Mouse (Mus musculus): ENCODE data around the gene Rnaseh1. TPM values are rescaled to one million over a fixed set of nuclear protein-coding genes. Genes with fewer than 3 reads are reported as not detected.
A peak's percentile ranks its signal among the peaks of the same experiment; 100 is the strongest.

Rnaseh1 gene
- 1 to 10 TPM; 6.3 to 6.9 TPM for total RNA-seq (2021)

DNA sequence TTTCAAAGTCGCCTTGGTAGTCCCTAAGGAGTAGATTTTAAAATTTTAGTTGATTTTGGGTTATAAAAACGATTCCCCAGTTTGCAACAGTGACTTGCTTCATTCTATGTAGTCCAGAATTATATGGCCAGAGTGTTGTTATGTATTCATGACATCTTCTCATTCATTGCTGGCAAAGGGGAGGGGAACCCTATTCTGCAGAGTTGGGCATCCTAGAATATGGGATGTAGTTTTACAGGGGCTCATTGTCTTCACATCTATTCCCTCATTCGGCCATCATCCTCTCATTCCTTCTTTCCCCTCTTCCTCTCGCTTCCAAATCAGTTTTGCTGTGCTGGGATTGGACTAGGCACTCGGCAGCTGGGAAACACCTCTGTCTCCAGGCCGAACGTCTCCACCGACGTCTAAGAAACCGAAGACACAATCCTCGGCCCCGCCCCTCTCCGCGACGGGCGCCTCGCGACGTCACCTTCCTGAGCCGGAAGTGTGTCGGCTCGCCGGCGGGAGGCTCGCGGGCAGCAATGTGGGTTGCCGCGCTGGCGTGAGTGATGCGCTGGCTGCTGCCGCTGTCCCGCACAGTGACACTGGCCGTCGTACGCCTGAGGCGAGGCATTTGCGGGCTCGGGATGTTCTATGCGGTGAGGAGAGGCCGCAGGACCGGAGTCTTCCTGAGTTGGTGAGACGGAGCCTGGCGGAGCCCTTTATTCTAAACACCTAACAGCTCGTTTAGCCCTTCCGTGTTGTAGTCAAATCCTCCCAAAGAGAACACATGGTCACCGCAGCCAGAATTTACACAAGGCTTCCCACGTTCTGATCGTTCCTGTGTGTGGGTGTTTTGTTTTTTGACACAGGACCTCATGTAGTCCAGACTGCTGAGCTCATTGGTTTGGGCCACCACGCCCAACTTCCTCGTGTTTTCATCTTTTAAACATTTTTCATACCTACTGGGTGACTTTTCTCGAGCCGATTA is at the start of gene Rnaseh1:
TSS of gene Rnaseh1 (plus strand) at position 462 of the 970 bp plus-strand sequence.
- DNase-seq: peak; percentile 90 to 91
- intact Hi-C loops (cut with DNase I): loop anchor here (1.0 kb wide), 1 partner anchor 13 kb away; no protein-coding TSS in a partner anchor

- peak; percentile 33 to 38 for DNase-seq
- intact Hi-C loops (cut with DNase I): no loop called here
These were observed 47.1 kb upstream of the Rnaseh1 start for GRCm38 (mm10) chr12:28602259-28602658.

DNA sequence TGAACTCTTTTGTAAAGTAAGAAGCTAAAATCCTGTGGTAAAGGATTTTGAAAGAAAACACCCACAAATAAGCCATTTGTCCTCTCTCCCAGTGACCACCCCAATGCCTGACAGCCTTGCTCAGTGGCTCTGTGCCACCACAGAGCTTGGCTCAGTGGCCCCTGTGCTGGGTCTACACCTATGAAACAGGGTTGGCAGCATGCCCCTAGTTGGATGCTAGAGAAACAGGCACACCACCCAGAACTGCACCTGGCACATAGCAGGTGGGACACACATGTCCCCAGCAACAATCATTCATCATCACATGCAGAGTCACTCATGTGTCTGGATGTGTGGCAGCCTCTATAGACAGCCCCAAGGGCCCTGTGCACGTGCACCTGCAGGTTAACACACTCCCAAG is 45.9 kb upstream of the Rnaseh1 start:
- intact Hi-C loops (cut with DNase I): no loop called here
- DNase-seq: no peak

- intact Hi-C loops (cut with DNase I): no loop called here
- no peak for DNase-seq
These were observed 41.7 kb upstream of the Rnaseh1 start for GRCm38 (mm10) chr12:28607546-28608305.

DNA sequence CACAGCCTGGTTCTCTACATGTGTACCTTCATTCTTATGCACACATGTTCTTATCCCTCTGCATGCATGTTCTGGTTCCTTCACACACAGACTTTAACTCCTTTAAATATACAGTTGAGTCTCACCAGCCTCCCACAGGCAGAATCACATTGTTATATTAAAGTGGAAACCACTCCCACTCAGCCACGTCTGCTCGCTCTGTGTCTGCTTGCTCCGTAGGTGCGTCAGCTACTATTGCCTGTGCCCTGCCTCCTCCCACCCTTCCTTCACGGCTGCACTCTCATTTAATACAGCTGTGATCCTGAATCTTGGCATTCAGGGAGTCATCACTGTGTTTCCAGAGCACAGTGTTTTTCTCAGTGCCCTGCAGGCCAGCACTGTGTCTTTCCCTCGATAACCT is 37.0 kb upstream of the Rnaseh1 start:
- no peak for DNase-seq
- intact Hi-C loops (cut with DNase I): no loop called here

DNA sequence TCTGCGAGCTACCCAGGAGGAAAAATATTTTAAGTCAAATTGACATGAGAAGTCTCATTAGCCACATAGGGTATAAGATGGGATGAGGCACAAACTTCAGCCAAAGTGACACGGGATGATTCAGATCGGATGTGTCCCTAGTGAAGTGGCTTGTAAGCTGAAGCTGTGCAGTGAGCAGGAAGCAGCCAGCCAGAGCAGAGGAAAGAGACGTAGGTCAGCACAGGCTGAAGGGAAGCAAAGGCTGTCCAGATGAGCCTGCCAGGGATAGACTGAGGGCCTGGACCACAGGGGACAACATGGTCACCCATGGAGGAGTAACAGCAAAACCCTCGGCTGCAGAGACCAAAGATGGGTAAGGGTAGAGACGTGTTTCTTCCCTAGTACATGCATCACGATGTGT is 35.0 kb upstream of the Rnaseh1 start:
- no peak for DNase-seq
- intact Hi-C loops (cut with DNase I): no loop called here

DNA sequence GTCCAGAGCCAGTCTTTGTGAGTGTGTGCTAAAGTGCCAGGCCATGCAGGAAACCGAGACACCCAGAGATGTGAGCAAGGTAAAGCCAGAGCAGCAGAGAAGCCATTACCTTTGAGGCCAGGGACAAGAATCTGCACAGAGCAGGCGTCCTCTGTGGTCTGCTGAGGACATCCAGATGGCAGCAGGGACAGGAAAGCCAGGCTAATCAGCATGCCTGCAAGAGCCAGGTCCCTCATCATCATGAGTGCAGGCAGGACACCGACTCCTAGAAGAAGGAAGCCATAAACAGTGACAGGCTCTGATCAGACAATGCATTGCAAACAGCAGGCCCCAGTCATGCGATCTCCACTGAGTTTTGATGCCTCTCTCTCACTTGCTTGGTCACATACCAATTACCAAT is 32.1 kb upstream of the Rnaseh1 start:
- intact Hi-C loops (cut with DNase I): no loop called here

DNA sequence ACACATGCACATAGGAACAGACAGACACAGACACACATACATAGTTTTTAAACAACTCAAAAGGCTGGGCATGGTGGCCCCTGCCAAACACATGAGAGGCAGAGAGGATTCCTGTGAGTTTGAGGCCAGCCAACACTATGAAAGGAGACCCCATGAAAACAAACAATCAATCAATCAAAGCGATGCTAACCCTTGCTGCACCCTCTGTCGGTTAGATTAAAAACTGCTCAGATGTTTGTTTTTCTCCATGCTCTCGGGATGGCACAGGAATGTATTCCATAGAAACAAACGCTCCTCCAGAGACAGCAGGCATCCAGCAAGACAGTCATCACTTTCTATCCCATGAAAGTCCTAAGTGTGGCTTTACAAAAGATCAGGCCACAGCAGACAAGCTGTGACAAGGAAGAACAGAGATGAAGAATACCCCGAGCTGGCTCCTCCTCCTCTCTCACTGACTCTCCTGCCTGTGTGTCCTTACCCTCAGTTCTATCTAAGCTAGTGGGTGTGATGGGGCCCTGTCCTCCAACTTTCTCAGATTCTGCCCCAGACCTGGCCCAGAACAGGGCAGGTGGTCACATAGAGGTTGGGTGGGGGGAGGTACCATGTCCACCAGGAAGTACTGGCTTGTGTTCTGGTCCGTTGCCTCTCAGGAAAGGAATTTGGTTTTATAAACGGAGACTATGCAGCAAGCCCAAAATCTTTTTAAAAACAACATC is 27.8 kb upstream of the Rnaseh1 start:
- no peak for DNase-seq
- intact Hi-C loops (cut with DNase I): no loop called here

More for the DNA sequence above, 32.1 kb upstream of the Rnaseh1 start:
- no peak for DNase-seq

- DNase-seq: no peak
- intact Hi-C loops (cut with DNase I): no loop called here
These were observed 27.3 kb upstream of the Rnaseh1 start for GRCm38 (mm10) chr12:28622167-28622532.

- DNase-seq: no peak
- intact Hi-C loops (cut with DNase I): no loop called here
These were observed 26.8 kb upstream of the Rnaseh1 start for GRCm38 (mm10) chr12:28622641-28623040.

DNA sequence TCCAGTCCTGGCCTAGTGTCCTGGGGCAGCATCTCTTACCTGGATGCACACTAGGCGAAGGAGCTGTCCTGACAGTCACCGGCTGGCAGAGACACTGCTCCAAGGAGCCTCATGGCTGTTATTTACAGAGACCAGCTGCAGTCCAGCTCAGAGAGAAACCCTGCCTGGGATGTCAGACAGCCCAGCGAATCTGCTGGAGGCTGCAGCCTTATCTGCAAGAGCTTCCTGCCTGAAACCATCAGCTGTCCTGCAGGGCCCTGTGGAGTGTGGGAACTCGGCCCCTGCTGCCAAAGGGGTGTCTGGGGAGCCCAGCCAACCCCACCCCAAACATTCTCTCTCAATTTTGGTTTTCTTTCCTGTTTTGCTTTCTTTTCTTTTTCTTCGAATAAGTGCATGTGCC is 26.2 kb upstream of the Rnaseh1 start, which contains the start of gene Colec11:
TSS of gene Colec11 (minus strand) at position 183 of the 400 bp plus-strand sequence.
- DNase-seq: peak; percentile 23 to 34
- intact Hi-C loops (cut with DNase I): no loop called here

DNA sequence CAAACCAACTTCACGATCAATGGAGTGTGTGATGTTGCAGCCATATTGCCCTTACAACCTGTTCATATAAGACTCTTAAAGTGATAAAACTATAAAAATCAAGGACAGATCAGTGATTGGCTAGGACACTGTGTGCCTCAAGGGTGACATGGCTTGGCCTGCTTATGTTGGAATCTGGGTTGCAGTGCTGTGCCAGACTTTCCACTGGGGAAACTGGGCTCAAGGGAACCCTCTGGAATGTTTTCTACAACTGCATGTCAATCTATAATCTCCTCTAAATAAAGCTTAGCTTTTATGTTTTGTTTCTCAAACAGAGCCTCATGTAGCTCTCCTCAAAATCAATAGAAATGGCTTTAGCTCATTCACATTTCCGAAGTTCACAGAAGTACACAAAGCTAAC is 25.2 kb upstream of the Rnaseh1 start:
- intact Hi-C loops (cut with DNase I): no loop called here
- DNase-seq: no peak

DNA sequence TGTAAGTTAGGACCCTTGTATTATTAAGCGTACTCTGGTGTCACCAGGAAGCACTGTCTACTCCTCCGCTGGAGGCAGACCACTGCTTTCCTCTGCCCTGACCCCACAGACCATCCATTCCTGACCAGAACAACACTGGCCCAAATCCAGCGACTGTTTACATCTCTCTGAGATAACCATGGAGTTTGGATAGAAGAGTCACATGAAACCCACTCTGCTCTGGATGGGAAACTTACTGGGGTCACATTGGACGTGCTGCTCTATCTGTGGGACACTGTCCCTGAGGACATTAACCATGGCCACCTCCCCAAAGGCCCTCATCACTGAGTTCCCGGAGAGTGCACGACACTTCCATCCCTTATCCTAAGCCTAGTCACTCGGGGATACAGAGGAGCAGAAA is 24.0 kb upstream of the Rnaseh1 start:
- no peak for DNase-seq
- intact Hi-C loops (cut with DNase I): no loop called here

GRCm38 (mm10) chr12:28627092-28627491 is 22.3 kb upstream of the Rnaseh1 start:
- intact Hi-C loops (cut with DNase I): no loop called here
- DNase-seq: no peak

DNA sequence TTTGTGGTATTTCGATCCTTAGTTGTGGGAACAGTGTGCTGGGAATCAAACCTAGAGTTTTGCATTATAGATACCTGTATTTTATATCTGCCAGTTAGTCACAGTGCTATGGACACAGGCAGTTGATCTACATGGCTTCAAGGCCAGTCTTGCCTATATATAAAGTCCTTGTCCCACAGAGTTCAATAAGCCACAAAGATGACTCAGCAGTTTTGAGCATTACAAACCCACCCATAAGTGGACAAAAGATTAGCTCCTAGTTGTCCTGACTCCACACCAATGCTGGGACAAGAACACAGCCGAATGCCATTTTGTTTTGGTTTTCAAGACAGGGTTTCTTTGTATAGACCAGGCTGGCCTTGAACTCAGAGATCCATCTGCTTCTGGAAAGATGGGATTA is 21.0 kb upstream of the Rnaseh1 start:
- DNase-seq: no peak
- intact Hi-C loops (cut with DNase I): no loop called here

- intact Hi-C loops (cut with DNase I): no loop called here
- no peak for DNase-seq
These were observed 14.3 kb upstream of the Rnaseh1 start for GRCm38 (mm10) chr12:28635058-28635534.

GRCm38 (mm10) chr12:28635535-28636476 is 13.6 kb upstream of the Rnaseh1 start, which contains the start of gene Rps7:
Rps7 (minus strand) TSS chr12:28635953.
- DNase-seq: peak; percentile 93 to 95
- intact Hi-C loops (cut with DNase I): loop anchor here (1.0 to 2.0 kb wide), 3 partner anchors 13 to 115 kb away; partner anchors contain the start of genes Adi1, Eipr1, Rnaseh1 and Trappc12

DNA sequence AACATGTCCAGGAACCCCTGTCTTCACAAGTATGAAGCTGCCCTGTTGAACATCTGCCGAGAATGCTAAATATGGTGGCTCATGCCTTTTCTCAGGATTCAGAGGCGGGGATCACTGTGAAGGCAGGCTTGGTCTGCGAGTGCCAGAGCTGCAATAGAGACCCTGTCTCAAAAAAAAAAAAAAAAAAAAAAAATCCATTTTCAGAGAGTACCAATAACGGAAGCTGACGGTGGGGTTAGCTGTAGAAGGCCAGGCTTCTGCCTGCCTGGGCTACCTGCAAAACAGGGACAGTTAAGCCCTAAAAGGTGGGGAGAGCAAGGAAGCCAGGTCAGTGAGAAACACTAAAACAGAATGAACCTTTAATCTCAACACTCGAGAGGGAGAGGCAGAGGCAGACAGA is 12.9 kb upstream of the Rnaseh1 start:
- intact Hi-C loops (cut with DNase I): loop anchor here (1.0 to 2.0 kb wide), 3 partner anchors 13 to 114 kb away; partner anchors contain the start of genes Adi1, Eipr1, Rnaseh1 and Trappc12
- DNase-seq: no peak

GRCm38 (mm10) chr12:28638778-28639177 is 10.6 kb upstream of the Rnaseh1 start:
- no peak for DNase-seq
- intact Hi-C loops (cut with DNase I): no loop called here
